In the genomic region with DNA sequence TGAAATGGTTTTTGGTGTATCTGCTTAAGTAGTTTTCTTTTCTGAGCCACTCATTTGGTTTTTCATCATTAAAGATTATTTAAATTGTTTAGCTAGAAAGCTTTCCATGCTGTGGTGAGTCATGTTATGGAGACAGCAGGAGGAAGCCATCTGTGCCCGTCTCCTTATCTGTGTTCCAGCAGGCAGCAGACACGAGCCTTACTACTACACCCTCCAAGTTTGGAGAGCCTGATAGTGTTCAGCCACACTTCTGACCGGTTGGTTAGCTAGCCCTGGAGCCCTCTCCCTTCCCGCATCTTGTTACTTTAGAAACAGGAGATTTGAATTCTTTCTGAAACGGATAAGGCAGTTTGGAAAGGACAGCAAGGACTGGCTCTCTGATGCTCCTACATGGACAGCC, we compare ENCODE assay signal across 9 mouse cellular contexts. TPM values are rescaled to one million over a fixed set of nuclear protein-coding genes. Genes with fewer than 3 reads are reported as not detected.
DNase-seq lines count a peak whose midpoint lies in the region; ATAC-seq and TF ChIP-seq lines count a peak whose summit lies in the region.
"Had no signal": no experiment of that assay in that cellular context is flagged by ENCODE, and none has a peak within 500 bp of the region (broad histone marks: within the 10 kb centered on the region; RNA-seq: fewer than 3 reads in every experiment).

No protein-coding gene starts in this region.

- 32% methylated on average over 5 of the region's 5 CpGs for WGBS in lung, postnatal 0 days
- WGBS in midbrain, embryonic 10.5 days, result 80% methylated on average over 5 of the region's 5 CpGs

- no peaks in the 10 kb centered on the region for H3K4me1 ChIP-seq in lung, postnatal 0 days (ENCODE audit: insufficient read depth, low read depth, low read length)
- H3K4me1 ChIP-seq in midbrain, embryonic 10.5 days, result no peaks in the 10 kb centered on the region
- H3K4me1 ChIP-seq: limb, embryonic 13.5 days had no signal

- no peaks in the 10 kb centered on the region for H3K9me3 ChIP-seq in lung, postnatal 0 days (ENCODE audit: low read length)
- 0 out of 2 replicates have a peak, but pooled peaks cover 3% of the 10 kb centered on the region for H3K9me3 ChIP-seq in midbrain, embryonic 10.5 days (replicated peaks)

- DNase-seq in lung, postnatal 0 days (ENCODE audit: low spot score), result peak; percentile 49
- DNase-seq in lung, adult 18-20 months, result no peak
- DNase-seq in cerebellum, postnatal 36 days, result peak; percentile 56 to 70
- DNase-seq in left cerebral cortex, adult 18-20 months (ENCODE audit: low spot score in 2 of 2), result peak; percentile 57 to 67
- DNase-seq in spleen, postnatal 36 days (ENCODE audit: low spot score in 2 of 2), result peak; percentile 61 to 81
- DNase-seq in kidney, adult 9 months, result no peak
- no peak for DNase-seq in adrenal gland, postnatal 14 days
- no peak for DNase-seq in midbrain, embryonic 10.5 days (ENCODE audit: low spot score)

- TF ChIP-seq EP300 in lung, postnatal 0 days (IDR thresholded peaks at IDR 0.05), result no peak

- H3K4me2 ChIP-seq in lung, postnatal 0 days (replicated peaks; ENCODE audit: low read depth, low read length), result no peak overlapping the region
- H3K4me2 ChIP-seq: limb, embryonic 13.5 days had no signal

- H3K36me3 ChIP-seq in lung, postnatal 0 days (ENCODE audit: insufficient read depth, low read length), result no peaks in the 10 kb centered on the region
- H3K36me3 ChIP-seq in midbrain, embryonic 10.5 days, result peaks cover 7% of the 10 kb centered on the region
- H3K36me3 ChIP-seq: limb, embryonic 13.5 days had no signal

- H3K27ac ChIP-seq in lung, postnatal 0 days (ENCODE audit: low read length), result no peak overlapping the region
- no peak overlapping the region for H3K27ac ChIP-seq in midbrain, embryonic 10.5 days (replicated peaks)
- H3K27ac ChIP-seq: limb, embryonic 13.5 days had no signal

- TF ChIP-seq CTCF in lung, postnatal 0 days (IDR thresholded peaks at IDR 0.05), result no peak

- H3K9ac ChIP-seq in lung, postnatal 0 days (replicated peaks; ENCODE audit: low read depth), result no peak overlapping the region
- H3K9ac ChIP-seq: limb, embryonic 13.5 days had no signal

- H3K4me3 ChIP-seq in lung, postnatal 0 days (ENCODE audit: low read depth, low read length), result no peak overlapping the region
- no peak overlapping the region for H3K4me3 ChIP-seq in midbrain, embryonic 10.5 days
- H3K4me3 ChIP-seq: limb, embryonic 13.5 days had no signal

- ATAC-seq in lung, postnatal 0 days, result peak; percentile 74

- H3K27me3 ChIP-seq in lung, postnatal 0 days (replicated peaks; ENCODE audit: insufficient read depth, low read length), result no peaks in the 10 kb centered on the region
- no peaks in the 10 kb centered on the region for H3K27me3 ChIP-seq in midbrain, embryonic 10.5 days (ENCODE audit: low read depth, poor library complexity, severe bottlenecking)
- H3K27me3 ChIP-seq: limb, embryonic 13.5 days had no signal

RNA-seq across cellular contexts. Expression of gene Hectd4, which starts 16.2 kb away (rescaled TPM):
- 2.5 and 2.8 TPM in 2 replicates for polyA plus RNA-seq in lung, postnatal 0 days (2015; fragmentation: Nextera tagmentation; extraction: Ambion mirVana)
- 100 to 1,000 TPM; 163 to 164 TPM for total RNA-seq in left cerebral cortex, adult 18-20 months (2021)
- total RNA-seq in adrenal gland, postnatal 14 days (2021), result 21.5 and 27.1 TPM in 2 replicates
- polyA plus RNA-seq in midbrain, embryonic 10.5 days (2016; fragmentation: Nextera tagmentation; extraction: Ambion mirVana), result 3.9 and 5.7 TPM in 2 replicates

RNA-seq across cellular contexts. Expression of gene Rpl6, which starts 31.9 kb away (rescaled TPM):
- polyA plus RNA-seq in lung, postnatal 0 days (2015; fragmentation: Nextera tagmentation; extraction: Ambion mirVana), result 373 and 397 TPM in 2 replicates
- 100 to 1,000 TPM; 457 to 473 TPM for total RNA-seq in left cerebral cortex, adult 18-20 months (2021)
- total RNA-seq in adrenal gland, postnatal 14 days (2021), result 995 and 1,088 TPM in 2 replicates
- polyA plus RNA-seq in midbrain, embryonic 10.5 days (2016; fragmentation: Nextera tagmentation; extraction: Ambion mirVana), result 565 and 656 TPM in 2 replicates

RNA-seq across cellular contexts. Expression of gene Ptpn11, which starts 45.0 kb away (rescaled TPM):
- polyA plus RNA-seq in lung, postnatal 0 days (2015; fragmentation: Nextera tagmentation; extraction: Ambion mirVana), result 19.7 and 20.0 TPM in 2 replicates
- total RNA-seq in left cerebral cortex, adult 18-20 months (2021), result 100 to 1,000 TPM in 1 of 2 experiments, 10 to 100 TPM in 1; 96.8 to 105 TPM
- 98.9 and 120 TPM in 2 replicates for total RNA-seq in adrenal gland, postnatal 14 days (2021)
- 23.5 and 23.9 TPM in 2 replicates for polyA plus RNA-seq in midbrain, embryonic 10.5 days (2016; fragmentation: Nextera tagmentation; extraction: Ambion mirVana)

Comparison
In these comparisons a context has a peak if more than half of its experiments do, and no peak if none do; other contexts are left out.
1. DNase-seq: peak in lung, postnatal 0 days (single experiment), cerebellum, postnatal 36 days (2 of 2), left cerebral cortex, adult 18-20 months (2 of 2) and spleen, postnatal 36 days (2 of 2); none in lung, adult 18-20 months (0 of 2), kidney, adult 9 months (single experiment), adrenal gland, postnatal 14 days (single experiment) and midbrain, embryonic 10.5 days (single experiment).